Mouse (Mus musculus) lung, adult 2 months (tissue): ENCODE measurements around the gene Cd52.

Experiments used
- CTCF ChIP-seq: fragments of 200-500 bp; IDR thresholded peaks from 2 replicates; pipeline ENCODE4 v1.5.1; 2011; ENCODE audit warnings: mild to moderate bottlenecking, low read length, control low read depth; ENCODE audit not compliant: insufficient read depth
- POLR2A ChIP-seq: fragments of 200-500 bp; IDR thresholded peaks from 2 replicates; pipeline ENCODE4 v1.6.1; 2011; ENCODE audit warnings: low read depth, mild to moderate bottlenecking, control low read depth, low read length, borderline replicate concordance; ENCODE audit errors: extremely low read depth

DNA sequence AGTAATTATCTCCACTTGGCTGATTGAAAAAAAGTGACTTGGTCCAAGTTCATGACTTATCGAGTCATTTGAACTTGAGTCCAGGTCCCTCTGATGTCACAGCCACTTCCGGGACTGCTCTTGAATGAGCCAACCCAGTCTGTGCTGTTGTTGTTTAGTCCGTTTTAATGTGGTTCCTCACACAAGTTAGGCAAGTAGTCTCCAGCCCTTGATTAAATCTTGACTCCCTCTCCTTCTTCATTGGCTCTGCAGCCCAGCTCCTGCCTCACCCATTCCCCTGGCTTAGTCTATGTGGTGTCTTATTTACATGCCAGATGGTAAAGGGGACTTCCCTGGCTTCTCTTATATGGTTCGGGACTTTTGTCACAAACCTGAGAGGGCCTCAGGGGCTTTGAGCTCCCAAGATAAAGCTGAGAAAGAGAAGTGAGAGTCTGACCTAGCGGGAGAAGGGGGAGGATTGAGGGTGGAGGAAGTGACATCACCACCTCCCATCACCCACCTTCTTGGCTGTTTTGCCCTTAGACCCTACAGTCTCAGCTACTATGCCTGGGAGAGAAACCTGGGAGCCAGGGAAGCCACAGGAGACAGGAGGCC, 2.2 kb upstream of the Cd52 start:
- TF ChIP-seq CTCF (no peak), POLR2A (no peak)
